Mouse (Mus musculus) midbrain, embryonic 13.5 days (tissue): ENCODE measurements around the gene Art1. TPM values are rescaled to one million over a fixed set of nuclear protein-coding genes. Genes with fewer than 3 reads are reported as not detected.

ENCODE experiments used
- ATAC-seq: fragments of 200-750 bp; cut with Nextera tagmentation; 2 replicates; pipeline ENCODE4 v1.8.0; 2017; ENCODE audit warnings: mild to moderate bottlenecking, moderate TSS enrichment, moderate library complexity
- H3K27ac ChIP-seq: fragments of 300-500 bp; sonication (generic); 2 replicates; pipeline ENCODE4 v1.5.1; 2015; ENCODE audit warnings: inconsistent platforms, mild to moderate bottlenecking, moderate library complexity
- H3K27me3 ChIP-seq: fragments of 300-500 bp; sonication (generic); 2 replicates; pipeline ENCODE4 v1.6.1; 2015; ENCODE audit warnings: mild to moderate bottlenecking, inconsistent platforms
- H3K36me3 ChIP-seq: fragments of 300-500 bp; sonication (generic); 2 replicates; pipeline ENCODE4 v1.6.1; 2015; ENCODE audit warnings: mild to moderate bottlenecking, inconsistent platforms
- H3K4me1 ChIP-seq: fragments of 300-500 bp; sonication (generic); replicated peaks from 2 replicates; pipeline ENCODE4 v1.6.1; 2015; ENCODE audit warnings: inconsistent platforms
- H3K4me2 ChIP-seq: fragments of 300-500 bp; sonication (generic); replicated peaks from 2 replicates; pipeline ENCODE4 v1.6.1; 2015; ENCODE audit warnings: moderate library complexity, mild to moderate bottlenecking, inconsistent platforms
- H3K4me3 ChIP-seq: fragments of 300-500 bp; sonication (generic); replicated peaks from 2 replicates; pipeline ENCODE4 v1.5.1; 2015; ENCODE audit warnings: mild to moderate bottlenecking, inconsistent platforms
- H3K9ac ChIP-seq: fragments of 300-500 bp; sonication (generic); replicated peaks from 2 replicates; pipeline ENCODE4 v1.6.1; 2015; ENCODE audit warnings: mild to moderate bottlenecking, inconsistent platforms
- H3K9me3 ChIP-seq: fragments of 300-500 bp; sonication (generic); 2 replicates; pipeline ENCODE4 v1.6.1; 2016; ENCODE audit warnings: mild to moderate bottlenecking, inconsistent platforms
- WGBS: fragments of 180-500 bp; shearing (Covaris S2); methylation state at CpG from one replicate; pipeline ENCODE4 v1.1.7; 2015; 5-methylcytosine and 5-hydroxymethylcytosine counted together
- polyA plus RNA-seq: library from polyadenylated mRNA; unstranded; fragments of >200 nt; fragmentation: Nextera tagmentation; extraction: Ambion mirVana; gene quantifications from 2 replicates; pipeline ENCODE4 v1.2.1, GENCODE M21; 2015

Art1 gene
- polyA plus RNA-seq, 1 experiment from 2014 or later, result 0.31 TPM

- WGBS, result 95% methylated on average over 26 of the region's 26 CpGs
- Histone ChIP-seq H3K9ac (no peak overlapping the region), H3K4me3 (no peak overlapping the region), H3K27ac (no peak overlapping the region), H3K9me3 (no peaks in the 10 kb centered on the region), H3K36me3 (peaks cover 65% of the 10 kb centered on the region), H3K27me3 (no peaks in the 10 kb centered on the region), H3K4me1 (no peaks in the 10 kb centered on the region), H3K4me2 (no peak overlapping the region)
- no peak for ATAC-seq
Measured at GRCm38 (mm10) chr7:102084041-102084696, 17.4 kb upstream of the Art1 start.

DNA sequence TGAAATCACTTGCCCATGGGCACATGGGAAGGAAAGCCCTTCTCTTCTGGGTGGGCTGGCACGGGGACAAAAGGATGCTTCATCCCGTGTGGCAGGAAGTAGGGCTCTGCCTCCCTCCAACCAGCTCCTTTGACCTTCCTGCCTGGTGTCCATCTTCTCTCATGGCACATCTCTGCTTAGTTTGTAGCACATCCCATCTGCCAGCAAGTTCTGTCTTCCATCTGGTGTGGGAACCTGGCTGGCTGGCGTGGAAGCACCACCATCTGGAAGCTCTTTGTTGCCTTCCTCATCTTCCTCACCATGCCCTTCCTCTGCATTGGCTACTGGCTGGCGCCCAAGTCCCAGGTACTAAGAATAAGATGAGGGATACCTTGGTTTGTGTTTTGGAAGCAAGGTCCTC is 14.2 kb upstream of the Art1 start:
- H3K36me3 ChIP-seq, result peaks cover 46% of the 10 kb centered on the region
- H3K27me3 ChIP-seq, result no peaks in the 10 kb centered on the region
- 90% methylated on average over 4 of the region's 4 CpGs for WGBS
- no peaks in the 10 kb centered on the region for H3K4me1 ChIP-seq
- H3K4me3 ChIP-seq, result no peak overlapping the region
- H3K9ac ChIP-seq, result no peak overlapping the region
- H3K4me2 ChIP-seq, result no peak overlapping the region
- no peak for ATAC-seq
- no peak overlapping the region for H3K27ac ChIP-seq
- no peaks in the 10 kb centered on the region for H3K9me3 ChIP-seq

GRCm38 (mm10) chr7:102099760-102100661 is 1.5 kb upstream of the Art1 start:
- H3K9ac ChIP-seq, result peak overlapping the region; percentile 3; the same call in 1 of the 2 replicates
- peak; percentile 68 for ATAC-seq
- H3K27ac ChIP-seq, result no peak overlapping the region
- peaks cover 10% of the 10 kb centered on the region for H3K27me3 ChIP-seq
- H3K36me3 ChIP-seq, result no peaks in the 10 kb centered on the region
- peak overlapping the region; percentile 21 for H3K4me3 ChIP-seq
- peak overlapping the region; percentile 49 for H3K4me2 ChIP-seq
- H3K9me3 ChIP-seq, result no peaks in the 10 kb centered on the region
- 5% methylated on average over 30 of the region's 30 CpGs for WGBS
- peaks cover 26% of the 10 kb centered on the region for H3K4me1 ChIP-seq

DNA sequence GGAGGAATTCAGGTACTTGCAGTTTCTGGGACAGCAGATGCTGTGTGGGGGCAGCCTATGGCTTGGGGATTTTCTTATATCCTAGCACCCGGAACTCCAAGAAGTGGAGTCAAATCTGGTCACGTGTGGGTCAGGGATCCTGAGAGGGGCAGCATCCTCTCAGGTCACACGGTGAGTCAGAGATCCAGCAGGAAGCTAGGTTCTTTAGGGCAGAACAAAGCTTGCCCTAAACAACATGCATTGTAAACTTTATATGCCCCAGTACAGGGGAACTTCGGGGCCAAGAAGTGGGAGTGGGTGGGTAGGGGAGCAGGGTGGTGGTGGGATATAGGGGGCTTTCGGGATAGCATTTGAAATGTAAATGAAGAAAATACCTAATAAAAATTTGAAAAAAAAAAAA is 675 bp upstream of the Art1 start:
- Histone ChIP-seq H3K4me1 (peaks cover 26% of the 10 kb centered on the region), H3K27ac (no peak overlapping the region), H3K4me2 (no peak overlapping the region), H3K9me3 (no peaks in the 10 kb centered on the region), H3K27me3 (peaks cover 10% of the 10 kb centered on the region), H3K36me3 (no peaks in the 10 kb centered on the region), H3K4me3 (no peak overlapping the region), H3K9ac (no peak overlapping the region)
- ATAC-seq, result no peak
- WGBS, result 65% methylated on average over 5 of the region's 5 CpGs

DNA sequence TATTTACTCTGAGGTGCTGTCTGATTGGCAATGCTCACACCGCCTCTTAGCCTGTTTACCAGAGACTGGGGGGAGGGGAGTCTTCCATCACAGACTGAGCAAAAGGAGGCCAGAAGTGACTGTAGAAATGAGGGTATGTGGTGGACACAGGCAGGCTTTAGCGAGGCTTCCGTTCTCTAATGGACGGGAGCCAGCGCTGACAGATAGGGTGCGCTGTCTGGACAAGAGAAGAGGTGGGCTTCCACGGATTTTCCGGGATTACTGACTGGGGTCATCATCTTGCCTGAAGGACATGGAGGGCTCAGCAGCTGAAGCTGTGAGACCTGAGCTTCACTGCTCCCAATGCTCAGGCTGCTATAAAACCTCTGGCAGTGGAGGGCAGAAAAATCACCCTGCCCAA is 698 bp downstream of the Art1 start:
- peaks cover 10% of the 10 kb centered on the region for H3K27me3 ChIP-seq
- ATAC-seq, result no peak
- no peak overlapping the region for H3K4me2 ChIP-seq

GRCm38 (mm10) chr7:102102696-102103095 is 1.2 kb downstream of the Art1 start:
- H3K27me3 ChIP-seq, result peaks cover 10% of the 10 kb centered on the region
- no peaks in the 10 kb centered on the region for H3K36me3 ChIP-seq
- peaks cover 33% of the 10 kb centered on the region for H3K4me1 ChIP-seq
- H3K4me2 ChIP-seq, result no peak overlapping the region
- WGBS, result 38% methylated on average over 6 of the region's 6 CpGs
- no peak overlapping the region for H3K9ac ChIP-seq
- no peak overlapping the region for H3K4me3 ChIP-seq
- no peak overlapping the region for H3K27ac ChIP-seq
- no peak for ATAC-seq
- no peaks in the 10 kb centered on the region for H3K9me3 ChIP-seq

More for the DNA sequence above, 698 bp downstream of the Art1 start:
- WGBS, result 31% methylated on average over 8 of the region's 8 CpGs
- Histone ChIP-seq H3K9ac (no peak overlapping the region), H3K4me1 (peaks cover 33% of the 10 kb centered on the region), H3K36me3 (no peaks in the 10 kb centered on the region), H3K4me3 (no peak overlapping the region), H3K9me3 (no peaks in the 10 kb centered on the region), H3K27ac (no peak overlapping the region)

GRCm38 (mm10) chr7:102103555-102103954 is 2.0 kb downstream of the Art1 start:
- Histone ChIP-seq H3K4me2 (no peak overlapping the region), H3K9me3 (no peaks in the 10 kb centered on the region), H3K27me3 (peaks cover 9% of the 10 kb centered on the region), H3K36me3 (no peaks in the 10 kb centered on the region), H3K4me1 (peaks cover 33% of the 10 kb centered on the region), H3K9ac (no peak overlapping the region), H3K27ac (no peak overlapping the region), H3K4me3 (no peak overlapping the region)
- no peak for ATAC-seq
- 79% methylated on average over 2 of the region's 2 CpGs for WGBS

- no peak for ATAC-seq
- Histone ChIP-seq H3K4me2 (no peak overlapping the region), H3K27me3 (peaks cover 4% of the 10 kb centered on the region), H3K27ac (no peak overlapping the region), H3K4me3 (no peak overlapping the region), H3K9ac (no peak overlapping the region), H3K9me3 (no peaks in the 10 kb centered on the region), H3K4me1 (peaks cover 33% of the 10 kb centered on the region), H3K36me3 (no peaks in the 10 kb centered on the region)
- 78% methylated on average over 5 of the region's 5 CpGs for WGBS
Measured at GRCm38 (mm10) chr7:102104126-102104525, 2.6 kb downstream of the Art1 start.

DNA sequence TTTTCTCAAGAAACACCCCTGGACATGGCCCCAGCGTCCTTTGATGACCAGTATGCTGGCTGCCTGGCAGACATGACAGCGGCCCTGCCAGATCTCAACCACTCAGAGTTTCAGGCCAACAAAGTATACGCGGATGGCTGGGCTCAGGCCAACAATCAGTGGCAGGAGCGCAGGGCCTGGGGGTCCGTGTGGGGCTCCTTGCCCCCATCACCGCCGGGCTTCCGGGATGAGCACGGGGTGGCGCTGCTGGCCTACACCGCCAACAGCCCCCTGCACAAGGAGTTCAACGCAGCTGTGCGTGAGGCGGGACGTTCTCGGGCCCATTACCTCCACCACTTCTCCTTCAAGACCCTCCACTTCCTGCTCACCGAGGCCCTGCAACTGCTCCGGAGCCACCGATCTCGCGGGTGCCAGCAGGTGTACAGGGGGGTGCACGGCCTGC is 5.2 kb downstream of the Art1 start:
- peak overlapping the region; percentile 7; the same call in 1 of the 2 replicates for H3K9ac ChIP-seq
- no peaks in the 10 kb centered on the region for H3K9me3 ChIP-seq
- no peak overlapping the region for H3K27ac ChIP-seq
- 25% methylated on average over 23 of the region's 23 CpGs for WGBS
- H3K27me3 ChIP-seq, result no peaks in the 10 kb centered on the region
- H3K4me1 ChIP-seq, result peaks cover 15% of the 10 kb centered on the region
- H3K36me3 ChIP-seq, result no peaks in the 10 kb centered on the region
- ATAC-seq, result peak; percentile 46; the same call in 1 of the 2 replicates
- peak overlapping the region; percentile 53 for H3K4me2 ChIP-seq
- peak overlapping the region; percentile 22 for H3K4me3 ChIP-seq

GRCm38 (mm10) chr7:102108206-102108605 is 6.7 kb downstream of the Art1 start:
- no peak overlapping the region for H3K4me3 ChIP-seq
- ATAC-seq, result no peak
- H3K27me3 ChIP-seq, result no peaks in the 10 kb centered on the region

DNA sequence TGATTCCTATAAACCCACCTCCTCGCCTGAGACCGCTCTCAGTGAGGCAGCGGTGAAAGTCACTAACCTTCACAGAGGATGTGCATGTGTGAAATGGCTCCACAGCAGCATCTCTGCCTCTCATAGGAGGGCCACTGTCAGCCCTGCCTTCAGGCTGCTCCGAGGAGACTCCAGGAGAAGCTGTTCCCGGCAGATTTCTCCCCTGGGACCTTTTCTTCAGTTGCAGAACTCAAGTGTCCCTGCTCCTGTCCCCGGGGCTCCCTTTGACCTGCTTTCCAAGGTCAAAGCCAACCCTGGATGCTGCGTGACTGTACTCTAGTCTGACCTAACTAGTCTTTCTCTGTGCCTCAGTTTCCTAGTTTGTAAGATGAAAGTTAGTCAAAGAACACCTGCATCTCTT is 7.6 kb downstream of the Art1 start, which contains the start of gene Art5:
TSS of gene Art5 (minus strand) at position 319 of the 400 bp plus-strand sequence.
- Histone ChIP-seq H3K9me3 (no peaks in the 10 kb centered on the region), H3K4me1 (peaks cover 7% of the 10 kb centered on the region), H3K27ac (no peak within 1 kb of the TSS), H3K36me3 (no peaks in the 10 kb centered on the region), H3K4me3 (no peak within 1 kb of the TSS), H3K27me3 (no peaks in the 10 kb centered on the region), H3K4me2 (no peak within 1 kb of the TSS), H3K9ac (no peak within 1 kb of the TSS)
- no peak for ATAC-seq
- 84% methylated on average over 7 of the region's 7 CpGs for WGBS

More at GRCm38 (mm10) chr7:102108206-102108605, 6.7 kb downstream of the Art1 start:
- WGBS, result 88% methylated on average over 1 of the region's 1 CpGs
- Histone ChIP-seq H3K9me3 (no peaks in the 10 kb centered on the region), H3K27ac (no peak overlapping the region), H3K9ac (no peak overlapping the region), H3K36me3 (no peaks in the 10 kb centered on the region), H3K4me2 (no peak overlapping the region), H3K4me1 (peaks cover 7% of the 10 kb centered on the region)

DNA sequence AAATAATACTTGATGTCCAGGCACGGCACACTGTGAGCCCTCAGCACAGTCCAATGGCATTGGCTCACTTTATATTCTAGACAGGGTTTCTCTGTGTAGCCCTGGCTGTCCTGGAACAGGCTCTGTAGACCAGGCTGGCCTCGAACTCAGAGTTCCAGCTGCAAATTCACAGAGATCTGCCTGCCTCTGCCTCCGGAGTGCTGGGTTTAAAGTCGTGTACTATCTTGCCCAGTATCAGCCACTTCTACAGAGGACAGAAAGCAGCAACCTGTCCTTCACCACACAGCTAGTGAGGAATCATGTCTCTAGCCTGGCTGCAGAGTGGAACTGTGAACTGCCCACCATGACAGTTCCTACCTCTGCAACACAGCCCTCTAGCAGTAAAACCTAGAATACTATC is 8.2 kb downstream of the Art1 start:
- H3K27ac ChIP-seq, result no peak overlapping the region
- no peak overlapping the region for H3K4me2 ChIP-seq
- H3K36me3 ChIP-seq, result no peaks in the 10 kb centered on the region
- WGBS, result 85% methylated on average over 4 of the region's 4 CpGs
- peaks cover 7% of the 10 kb centered on the region for H3K4me1 ChIP-seq
- H3K9me3 ChIP-seq, result no peaks in the 10 kb centered on the region
- no peak overlapping the region for H3K9ac ChIP-seq
- H3K27me3 ChIP-seq, result no peaks in the 10 kb centered on the region
- no peak for ATAC-seq
- H3K4me3 ChIP-seq, result no peak overlapping the region
